In genomic region chr10:95704847-95705246, GRCm38 (mm10) we compare ENCODE assay signal across 16 mouse cellular contexts. TPM values are rescaled to one million over a fixed set of nuclear protein-coding genes. Genes with fewer than 3 reads are reported as not detected.
DNase-seq lines count a peak whose midpoint lies in the region; ATAC-seq lines count a peak whose summit lies in the region.
"Had no signal": no experiment of that assay in that cellular context is flagged by ENCODE, and none has a peak within 500 bp of the region (broad histone marks: within the 10 kb centered on the region; RNA-seq: fewer than 3 reads in every experiment).

No protein-coding gene starts in this region.

- DNase-seq in frontal cortex, postnatal 14 days (ENCODE audit: low spot score in 2 of 2): no peak
- DNase-seq in left cerebral cortex, postnatal 36 days (ENCODE audit: low spot score in 2 of 2): peak; percentile 30 to 44
- no peak for DNase-seq in left cerebral cortex, adult 11 months (ENCODE audit: low spot score)
- peak; percentile 83 for DNase-seq in Muller cell, postnatal 12 days (ENCODE audit: inconsistent ontology term)
- DNase-seq in right cerebral cortex, postnatal 10 days (ENCODE audit: low spot score in 2 of 2): peak; percentile 30 to 44
- no peak for DNase-seq in kidney, adult 18-20 months
- DNase-seq: adrenal gland, adult 8-10 months; heart, adult 18-20 months; liver; lung, adult 18-20 months; midbrain, embryonic 14.5 days had no signal

- intact Hi-C loops in left cerebral cortex, postnatal 36 days (cut with DNase I): no loop called here

- peak; percentile 75 for ATAC-seq in frontal cortex, adult (ENCODE audit: low TSS enrichment)
- ATAC-seq: CD4-positive, CD25-positive, alpha-beta regulatory T cell, adult 4 months had no signal

RNA-seq across cellular contexts. Expression of gene Anapc15-ps, which starts 31.6 kb away (rescaled TPM):
- total RNA-seq in left cerebral cortex, postnatal 36 days (2021): not detected
- total RNA-seq: gastrocnemius, adult 18-20 months; heart, adult 18-20 months; layer of hippocampus, postnatal 10 days; left cerebral cortex, postnatal 25 days had no signal

Comparison
In these comparisons a context has a peak if more than half of its experiments do, and no peak if none do; other contexts are left out.
1. DNase-seq: peak in left cerebral cortex, postnatal 36 days (2 of 2), Muller cell, postnatal 12 days (single experiment) and right cerebral cortex, postnatal 10 days (2 of 2); none in frontal cortex, postnatal 14 days (0 of 2), left cerebral cortex, adult 11 months (single experiment) and kidney, adult 18-20 months (single experiment).